Mouse (Mus musculus) ES-Bruce4 (cell line): ENCODE data around the gene Acbd6. TPM values are rescaled to one million over a fixed set of nuclear protein-coding genes. Genes with fewer than 3 reads are reported as not detected.

ENCODE experiments used
- H3K27ac ChIP-seq: 2 replicates; pipeline ENCODE4 v1.5.1; 2012; ENCODE audit warnings: low read length, inconsistent platforms; ENCODE audit not compliant: insufficient read depth
- H3K27me3 ChIP-seq: 2 replicates; pipeline ENCODE4 v1.6.1; 2012; ENCODE audit warnings: mild to moderate bottlenecking, low read length, inconsistent platforms; ENCODE audit not compliant: control insufficient read depth, poor library complexity, insufficient read depth, severe bottlenecking
- H3K36me3 ChIP-seq: 2 replicates; pipeline ENCODE4 v1.6.1; 2012; ENCODE audit warnings: inconsistent platforms, mild to moderate bottlenecking, low read length, moderate library complexity; ENCODE audit not compliant: control insufficient read depth, poor library complexity, insufficient read depth, severe bottlenecking
- H3K4me1 ChIP-seq: one replicate; pipeline ENCODE4 v1.8.1; 2011; ENCODE audit warnings: low read length; ENCODE audit not compliant: control insufficient read depth, insufficient read depth
- H3K4me3 ChIP-seq: 2 replicates; pipeline ENCODE4 v1.5.1; 2011; ENCODE audit warnings: low read depth, mild to moderate bottlenecking, low read length
- H3K9ac ChIP-seq: 2 replicates; pipeline ENCODE4 v1.6.1; 2012; ENCODE audit warnings: low read depth, mild to moderate bottlenecking, inconsistent platforms; ENCODE audit not compliant: poor library complexity, severe bottlenecking
- H3K9me3 ChIP-seq: replicated peaks from 2 replicates; pipeline ENCODE4 v1.6.1; 2012; ENCODE audit warnings: mild to moderate bottlenecking, low read length, inconsistent platforms; ENCODE audit not compliant: control insufficient read depth, poor library complexity, insufficient read depth, severe bottlenecking
- CTCF ChIP-seq: IDR thresholded peaks from one replicate; pipeline ENCODE4 v1.8.1; 2011; ENCODE audit warnings: low read depth, low read length
- EP300 ChIP-seq: IDR thresholded peaks from 2 replicates; pipeline ENCODE4 v1.6.1; 2011; ENCODE audit warnings: low read depth, low read length; ENCODE audit not compliant: insufficient read depth
- POLR2A ChIP-seq: IDR thresholded peaks from one replicate; pipeline ENCODE4 v1.8.1; 2011; ENCODE audit warnings: low read length; ENCODE audit not compliant: insufficient read depth
- polyA plus RNA-seq: library from polyadenylated mRNA; stranded (reverse); fragments of >200 nt; gene quantifications from 2 replicates; pipeline ENCODE4 v1.2.4, GENCODE M21; 2011; ENCODE audit warnings: low read depth; ENCODE audit not compliant: missing spikeins, insufficient read depth, insufficient read length

Gene Acbd6
- polyA plus RNA-seq, 1 experiment: 62.2 TPM

DNA sequence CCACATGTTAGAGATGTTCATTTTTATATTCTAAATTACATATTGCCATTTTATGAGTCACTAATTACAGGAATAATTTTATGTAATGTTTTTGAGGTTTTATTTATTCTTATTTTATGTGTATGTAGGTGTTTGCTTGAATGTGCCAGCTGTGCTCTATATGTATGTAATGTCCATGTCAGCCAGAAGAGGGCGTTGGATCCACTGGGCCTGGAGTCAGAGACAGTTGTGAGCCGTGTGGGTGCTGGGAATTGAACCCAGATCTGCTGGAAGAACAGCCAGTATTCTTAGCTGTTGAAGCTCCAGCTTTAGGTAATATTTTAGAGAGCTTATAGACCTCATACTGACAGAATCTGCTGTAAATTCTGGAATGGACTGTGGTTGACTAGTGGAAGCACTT, 56.5 kb downstream of the Acbd6 start:
- Histone ChIP-seq H3K36me3 (no peaks in the 10 kb centered on the region), H3K4me1 (no peaks in the 10 kb centered on the region), H3K9ac (no peak overlapping the region), H3K9me3 (no peaks in the 10 kb centered on the region), H3K27me3 (no peaks in the 10 kb centered on the region), H3K4me3 (no peak overlapping the region), H3K27ac (no peak overlapping the region)
- TF ChIP-seq POLR2A: no peak
- TF ChIP-seq CTCF: peak; percentile 20

- Histone ChIP-seq H3K36me3 (no peaks in the 10 kb centered on the region), H3K9me3 (no peaks in the 10 kb centered on the region), H3K27me3 (no peaks in the 10 kb centered on the region), H3K4me3 (no peak overlapping the region), H3K9ac (no peak overlapping the region), H3K4me1 (no peaks in the 10 kb centered on the region), H3K27ac (no peak overlapping the region)
- TF ChIP-seq EP300: no peak
These were observed 63.2 kb downstream of the Acbd6 start for GRCm38 (mm10) chr1:155621075-155621474.

DNA sequence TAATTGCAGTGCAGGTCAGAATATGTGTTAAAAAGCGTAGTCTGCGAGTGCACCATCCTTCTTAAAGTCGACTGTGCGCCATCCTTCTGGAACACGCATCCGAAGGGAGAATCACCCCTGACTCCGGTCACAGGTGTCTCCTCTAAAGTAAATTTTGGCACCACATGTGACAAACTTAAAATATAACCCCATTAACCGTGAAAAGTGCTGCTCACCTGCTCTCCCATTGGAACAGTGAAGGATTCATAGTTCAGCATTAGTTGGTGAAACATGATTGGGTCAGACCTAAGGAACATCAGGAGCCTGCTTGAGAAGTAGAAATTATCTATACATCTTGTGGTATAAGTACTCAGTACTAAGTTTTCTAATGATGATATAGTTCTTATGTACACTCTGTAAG, 65.3 kb downstream of the Acbd6 start:
- Histone ChIP-seq H3K4me1 (no peaks in the 10 kb centered on the region), H3K36me3 (no peaks in the 10 kb centered on the region), H3K4me3 (no peak overlapping the region), H3K9me3 (no peaks in the 10 kb centered on the region), H3K27me3 (no peaks in the 10 kb centered on the region), H3K9ac (no peak overlapping the region), H3K27ac (no peak overlapping the region)
- TF ChIP-seq EP300 (no peak), POLR2A (no peak), CTCF (no peak)

DNA sequence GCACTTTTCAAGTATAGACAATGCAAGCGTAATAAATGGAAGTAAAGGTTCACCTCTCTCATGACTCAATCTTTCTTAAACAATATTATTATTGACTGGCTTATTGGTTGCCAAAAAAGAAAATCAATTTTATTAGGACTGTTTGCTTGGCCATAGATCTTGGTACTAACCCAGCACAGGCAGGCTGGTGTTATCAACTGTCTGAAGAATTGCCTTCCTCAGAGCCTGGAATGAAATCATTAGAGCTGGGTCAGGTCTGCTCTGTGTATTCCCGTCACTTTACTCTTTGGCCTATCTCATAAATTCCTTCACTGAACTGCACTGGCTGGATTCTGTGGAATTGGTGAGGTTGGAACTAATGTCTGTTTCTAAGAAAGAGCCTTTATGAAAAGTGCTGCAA, 69.8 kb downstream of the Acbd6 start:
- H3K27ac ChIP-seq: no peak overlapping the region
- H3K27me3 ChIP-seq: no peaks in the 10 kb centered on the region
- no peak for TF ChIP-seq EP300
- no peak for TF ChIP-seq POLR2A
- TF ChIP-seq CTCF: no peak
- H3K9ac ChIP-seq: no peak overlapping the region
- H3K4me1 ChIP-seq: no peaks in the 10 kb centered on the region
- no peak overlapping the region for H3K4me3 ChIP-seq
- no peaks in the 10 kb centered on the region for H3K9me3 ChIP-seq
- H3K36me3 ChIP-seq: no peaks in the 10 kb centered on the region

DNA sequence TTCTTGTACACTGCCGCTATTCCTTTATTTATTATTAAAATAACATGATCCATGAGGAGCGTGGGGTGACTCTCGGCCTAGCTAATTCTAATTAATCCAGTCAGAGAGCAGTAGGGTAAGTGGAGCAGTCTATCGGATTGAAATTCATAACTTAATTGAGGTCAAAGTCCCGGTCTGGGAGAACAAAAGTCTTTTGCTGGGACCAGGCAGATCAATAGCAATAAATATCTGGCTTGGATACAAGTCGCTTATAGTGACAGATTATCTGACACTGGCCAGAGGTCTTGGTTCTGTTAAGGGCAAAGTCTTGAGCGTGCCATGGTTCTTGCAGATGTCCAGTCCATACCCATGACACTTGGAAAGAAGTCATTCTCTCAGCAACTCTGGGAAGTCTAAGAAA, 78.7 kb downstream of the Acbd6 start:
- H3K27ac ChIP-seq: no peak overlapping the region
- H3K4me1 ChIP-seq: no peaks in the 10 kb centered on the region
- no peak overlapping the region for H3K4me3 ChIP-seq
- H3K9ac ChIP-seq: no peak overlapping the region
- TF ChIP-seq POLR2A: no peak
- TF ChIP-seq CTCF: no peak
- no peak for TF ChIP-seq EP300
- no peaks in the 10 kb centered on the region for H3K27me3 ChIP-seq
- H3K36me3 ChIP-seq: no peaks in the 10 kb centered on the region
- no peaks in the 10 kb centered on the region for H3K9me3 ChIP-seq

DNA sequence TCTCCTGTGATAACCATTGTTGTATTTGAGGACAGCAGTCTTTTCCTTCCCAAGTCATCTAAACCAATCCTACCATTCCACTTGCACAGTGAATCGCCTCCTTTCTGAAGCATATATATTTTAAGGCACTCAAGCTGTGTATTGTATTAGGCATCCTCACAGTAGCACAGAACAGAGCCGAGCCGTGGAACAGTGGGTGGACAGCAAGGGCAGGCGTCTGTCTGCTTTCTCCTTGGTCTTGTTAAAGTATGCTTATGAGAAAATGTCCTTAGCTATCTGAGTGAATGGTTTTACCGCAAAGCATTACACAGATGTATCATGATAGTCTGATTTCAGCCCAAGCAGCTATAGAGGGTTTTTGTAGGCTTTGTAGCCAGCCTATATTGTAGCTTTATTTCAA, 87.9 kb downstream of the Acbd6 start:
- Histone ChIP-seq H3K4me1 (no peaks in the 10 kb centered on the region), H3K27me3 (no peaks in the 10 kb centered on the region), H3K9ac (no peak overlapping the region), H3K27ac (no peak overlapping the region), H3K4me3 (no peak overlapping the region), H3K9me3 (no peaks in the 10 kb centered on the region), H3K36me3 (no peaks in the 10 kb centered on the region)
- TF ChIP-seq POLR2A (no peak), CTCF (no peak), EP300 (no peak)
